Mouse (Mus musculus) kidney, adult 9 months (tissue): Measurements from ENCODE around the gene Nfib.

Source experiments
- DNase-seq: peaks from one replicate; pipeline ENCODE4 v3.0.0; 2022

Nfib gene

DNA sequence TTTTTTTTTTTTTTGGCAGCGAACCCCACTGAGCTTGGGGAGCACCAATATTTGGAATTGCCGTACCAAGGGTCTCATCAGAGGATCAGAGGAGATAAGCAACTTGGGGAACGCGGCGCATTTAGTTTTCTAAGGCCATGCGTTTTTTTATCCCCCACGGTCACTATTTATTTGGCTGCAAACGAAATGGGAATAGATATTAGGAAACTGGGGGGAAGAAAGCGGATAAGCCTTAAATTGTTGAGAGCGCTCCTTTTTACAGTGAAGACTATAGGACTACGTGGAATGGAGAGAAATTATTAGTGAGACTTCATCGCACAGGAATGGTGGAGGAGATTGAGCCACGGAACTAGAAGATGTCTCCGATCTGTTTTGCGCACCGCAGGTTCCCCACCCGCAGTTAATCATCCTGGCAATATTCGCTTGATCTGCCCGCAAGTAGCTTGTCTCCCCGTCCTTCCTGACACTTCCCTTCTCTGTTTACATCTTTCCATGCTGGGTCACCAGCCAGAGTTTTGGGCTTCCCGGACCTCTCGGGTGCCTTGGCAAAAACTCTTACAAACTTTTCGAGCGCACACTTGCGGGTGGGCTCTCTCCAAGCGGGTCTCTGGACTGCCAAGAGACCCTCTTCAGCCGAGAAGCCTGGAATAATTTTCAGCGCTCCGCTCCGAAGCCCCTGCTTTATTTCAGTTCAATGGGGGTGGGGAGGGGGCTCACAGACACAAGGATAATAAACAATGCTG is 167.3 kb downstream of the Nfib start:
- DNase-seq: peak; percentile 27

DNA sequence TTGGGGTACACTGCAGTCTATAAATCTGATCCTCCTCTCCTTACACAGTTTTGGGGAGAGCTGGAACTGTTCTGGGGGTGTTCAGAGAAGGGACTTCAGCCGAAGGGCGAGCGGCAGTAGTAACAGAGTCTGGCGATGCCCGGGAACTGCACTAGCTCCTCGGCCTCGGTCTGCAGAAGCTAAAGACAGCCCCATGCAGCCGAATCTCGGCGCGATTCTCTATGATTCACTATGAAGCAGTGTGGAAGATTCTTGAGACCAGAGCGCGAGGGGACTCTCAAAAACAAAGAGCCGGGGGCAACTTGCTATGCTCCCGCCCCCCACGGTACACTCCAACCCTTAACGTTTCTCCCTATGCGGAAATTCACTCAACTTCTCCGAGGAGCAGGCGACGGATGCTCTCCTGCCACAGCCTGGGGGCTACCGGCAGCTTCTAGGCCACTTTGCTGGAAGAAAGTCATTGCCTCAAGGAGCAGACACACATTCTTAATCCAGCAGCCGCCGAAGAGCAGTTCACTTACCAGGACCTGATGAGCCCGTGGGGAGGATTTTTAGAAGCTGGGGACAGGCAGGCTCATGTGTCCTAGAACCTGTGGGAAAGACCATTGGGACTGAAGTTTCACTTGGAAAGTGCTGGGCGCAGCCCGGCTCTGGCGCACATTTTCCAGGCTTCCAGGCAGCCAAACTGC is 168.1 kb downstream of the Nfib start:
- peak; percentile 42 for DNase-seq

DNA sequence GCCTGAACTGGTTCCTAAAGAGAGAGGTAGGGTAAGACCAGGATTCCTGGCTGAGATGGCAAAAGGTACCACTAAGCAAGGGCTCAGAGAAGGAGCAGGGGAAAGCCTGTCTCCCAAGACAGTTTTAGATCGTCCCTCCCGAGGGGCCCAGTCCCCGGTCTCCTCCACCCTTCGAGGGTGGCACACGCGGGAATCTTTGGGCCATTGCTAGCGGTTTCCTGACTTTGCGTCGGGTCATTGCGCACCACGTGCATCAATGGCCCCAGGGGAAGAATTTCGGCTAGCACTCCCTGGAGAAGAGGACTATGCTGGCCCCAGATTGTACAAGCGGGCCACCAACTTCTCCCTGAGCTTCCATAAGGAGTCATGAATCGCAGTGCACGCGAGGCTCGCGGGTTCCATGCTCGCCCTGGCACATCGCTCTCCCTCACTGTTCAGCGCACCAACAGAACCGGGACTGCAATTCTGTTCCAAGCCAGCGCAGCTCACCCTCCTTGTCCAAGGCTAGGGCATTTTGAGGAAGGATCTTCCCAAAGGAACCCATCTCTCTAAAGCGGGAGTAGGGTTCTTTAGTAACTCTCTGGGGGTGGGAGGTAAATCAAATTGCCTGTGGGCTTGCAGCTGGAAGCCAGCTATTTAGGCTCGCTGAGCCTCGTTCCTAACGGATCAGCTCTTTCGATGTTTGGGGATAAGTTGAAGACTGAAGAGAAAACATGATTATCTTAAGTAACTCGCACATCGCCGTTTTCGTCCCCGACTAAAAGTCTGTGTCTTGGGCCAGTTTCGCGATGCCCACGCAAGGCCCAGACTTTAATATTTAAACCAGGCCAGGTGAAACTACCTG is 168.9 kb downstream of the Nfib start:
- DNase-seq: peak; percentile 16

DNA sequence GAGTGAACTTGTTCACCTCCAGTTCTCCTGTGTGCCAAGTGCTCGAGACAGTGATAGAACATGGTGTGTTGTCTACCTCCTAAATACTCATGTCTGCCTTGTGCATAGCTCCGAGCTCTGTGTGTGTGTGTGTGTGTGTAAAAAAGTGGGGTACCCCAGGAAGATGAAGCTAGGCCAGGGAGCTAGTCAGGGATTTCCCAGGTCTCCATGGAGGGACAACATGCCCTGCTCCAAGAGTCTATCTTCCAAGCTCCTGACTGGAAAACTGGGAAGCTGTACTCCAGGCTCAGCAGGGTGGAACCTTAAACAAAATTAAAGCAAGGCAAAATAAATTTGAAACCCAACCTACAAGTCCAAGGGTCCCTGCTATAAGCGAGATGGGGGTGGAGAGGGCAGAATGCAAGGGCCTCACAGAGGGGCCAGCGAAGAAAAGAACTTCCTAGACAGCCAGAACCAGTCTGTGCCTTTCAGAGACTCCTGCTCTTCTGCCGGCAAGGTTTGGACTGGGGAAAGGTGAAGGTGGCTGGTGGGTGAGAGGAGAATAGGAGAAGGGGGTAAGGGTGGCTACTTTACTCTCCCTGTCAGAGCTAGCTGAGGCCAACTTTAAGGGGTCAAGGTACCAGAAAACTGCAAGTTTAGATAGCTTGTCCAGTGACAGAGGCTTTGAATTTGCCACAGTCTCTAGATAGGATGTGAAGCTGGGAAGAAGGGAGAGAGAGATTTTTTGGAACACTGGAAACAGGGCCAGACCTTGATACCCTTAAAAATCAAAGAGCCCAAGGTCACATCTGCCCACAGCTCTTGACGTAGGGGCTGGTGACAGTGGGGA is 169.7 kb downstream of the Nfib start:
- no peak for DNase-seq

- DNase-seq: no peak
These were observed 172.3 kb downstream of the Nfib start for GRCm38 (mm10) chr4:82533231-82533630.

DNA sequence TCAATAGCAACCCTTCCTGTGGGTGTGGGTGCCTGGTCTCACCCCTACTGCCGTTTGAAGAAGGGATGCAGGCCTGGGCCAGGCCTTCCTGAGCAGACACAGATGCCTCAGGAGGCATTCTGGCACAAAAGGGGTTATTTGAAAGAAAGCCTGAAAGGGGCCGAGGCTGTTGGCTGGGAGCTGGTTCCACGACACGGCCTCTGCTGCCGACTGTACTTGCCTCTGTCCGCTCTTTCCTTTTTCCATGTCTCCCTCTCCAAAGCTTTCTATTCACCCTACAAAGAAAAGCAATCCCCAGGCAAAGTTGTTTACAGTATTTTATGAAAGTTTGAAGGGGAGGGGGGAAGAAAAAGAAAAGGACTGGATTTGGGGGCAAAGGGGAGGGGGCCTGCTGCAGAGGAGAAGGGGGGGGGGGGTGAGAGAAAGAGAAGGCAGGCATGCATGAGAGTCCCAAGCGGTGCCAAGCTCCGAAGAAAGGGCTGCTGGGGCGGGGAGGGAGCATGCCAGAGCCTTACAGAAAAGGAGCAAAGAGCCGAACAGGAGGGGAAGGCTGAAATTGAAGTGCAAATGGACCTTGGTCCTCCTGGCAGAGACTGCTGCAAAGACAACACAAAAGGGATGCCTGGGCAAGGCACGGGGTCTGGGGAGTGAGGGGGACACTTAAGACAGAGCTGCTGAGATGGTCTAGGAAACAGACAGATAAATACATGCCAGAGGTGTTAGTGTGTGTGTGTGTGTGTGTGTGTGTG is 172.9 kb downstream of the Nfib start:
- peak; percentile 62 for DNase-seq

GRCm38 (mm10) chr4:82531977-82532376 is 173.6 kb downstream of the Nfib start:
- no peak for DNase-seq

DNA sequence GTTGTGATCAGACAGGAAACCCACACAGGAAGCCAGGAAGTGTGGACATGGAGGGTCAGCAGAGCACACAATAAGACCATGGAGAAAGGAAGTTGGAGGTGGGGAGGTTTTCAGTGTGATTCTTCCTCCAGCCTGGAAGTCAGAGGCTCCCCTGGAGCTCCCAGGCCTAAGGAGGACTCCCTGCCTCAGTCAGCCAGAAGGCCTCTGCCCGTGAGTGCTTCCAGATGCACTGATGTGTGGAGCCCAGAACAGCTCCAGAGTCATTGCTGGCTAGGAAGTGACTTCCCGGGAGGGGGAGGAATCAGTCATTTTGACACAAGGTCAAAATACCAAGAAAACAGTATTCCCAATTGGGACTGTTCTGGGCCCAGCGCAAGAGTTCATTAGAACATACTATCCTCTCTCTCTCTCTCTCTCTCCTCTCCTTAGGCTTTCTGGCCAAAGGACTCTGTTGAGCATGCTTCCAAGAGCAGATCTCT is 174.6 kb downstream of the Nfib start:
- peak; percentile 60 for DNase-seq

DNA sequence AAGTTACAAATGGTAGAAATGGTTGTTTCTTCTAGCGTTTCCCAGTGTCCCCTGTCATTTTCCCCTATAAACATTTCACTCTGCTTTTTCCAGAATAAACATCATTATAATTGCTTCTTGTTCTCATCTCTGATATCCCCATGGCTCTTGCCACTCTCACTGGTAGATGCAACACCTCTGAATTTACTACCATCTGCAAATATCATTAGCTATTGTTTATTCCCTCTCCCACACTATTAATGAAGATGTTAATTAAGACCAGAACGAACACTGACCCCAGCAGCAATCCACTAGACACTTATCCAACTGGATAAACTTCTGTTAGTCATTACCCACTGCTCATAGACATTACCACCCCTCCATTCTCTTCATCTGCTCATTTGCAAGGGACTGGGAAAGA is 176.6 kb downstream of the Nfib start:
- DNase-seq: no peak

DNA sequence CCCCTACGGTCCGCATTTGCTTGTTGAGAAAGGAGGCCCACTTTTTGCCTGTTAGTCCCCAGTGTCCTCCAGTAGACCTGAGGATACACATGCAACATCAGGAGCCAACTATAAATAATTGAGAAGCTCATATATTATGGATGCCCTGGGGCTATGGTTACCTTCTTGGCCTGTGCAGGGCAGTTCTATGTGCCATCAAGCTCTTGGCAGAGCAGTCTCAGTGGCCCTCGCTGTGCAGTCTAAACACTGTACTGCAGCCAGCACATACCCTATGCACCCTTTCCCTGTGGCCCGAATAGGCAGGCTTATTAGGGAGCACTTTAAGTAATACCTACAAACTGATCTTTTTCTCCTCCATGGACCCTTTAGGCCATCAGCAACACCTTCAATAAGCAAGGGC is 185.6 kb downstream of the Nfib start:
- DNase-seq: no peak

DNA sequence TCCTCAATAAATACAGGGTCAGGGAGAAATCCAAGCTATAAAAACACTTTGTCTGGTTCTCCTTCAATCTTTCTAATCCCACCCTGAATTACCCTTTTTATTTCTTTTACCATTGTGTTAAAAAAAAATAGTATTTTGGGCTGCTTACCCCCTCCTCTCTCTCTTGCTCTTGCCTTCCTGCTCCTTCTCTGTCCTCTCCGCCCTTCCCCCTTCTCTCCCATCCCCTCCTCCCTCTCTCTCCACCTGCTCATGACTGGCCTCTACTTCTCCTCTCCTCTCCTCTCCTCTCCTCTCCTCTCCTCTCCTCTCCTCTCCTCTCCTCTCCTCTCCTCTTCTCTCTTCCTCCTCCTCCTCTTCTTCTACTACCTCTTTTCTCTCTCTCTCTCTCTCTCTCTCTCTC is 187.4 kb downstream of the Nfib start:
- no peak for DNase-seq

DNA sequence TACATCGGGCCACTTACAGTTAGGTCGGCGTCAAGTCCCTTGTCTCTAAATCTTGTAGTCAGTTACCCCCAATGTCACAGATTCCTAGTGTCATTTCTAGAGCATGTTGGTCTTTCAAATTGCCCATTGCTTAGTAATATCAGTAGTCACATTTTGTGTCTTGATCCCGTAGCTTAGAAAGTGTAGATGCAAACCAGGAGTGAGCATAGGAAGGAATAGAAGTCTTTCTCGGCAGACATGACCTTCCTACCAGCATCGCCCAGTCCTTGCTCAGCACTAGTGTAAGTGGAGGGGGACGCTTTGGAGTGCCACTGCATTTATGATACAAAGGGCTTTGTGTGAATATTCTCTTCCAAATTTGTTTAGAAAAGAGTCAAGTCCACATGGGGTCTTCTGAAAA is 188.2 kb downstream of the Nfib start:
- no peak for DNase-seq

GRCm38 (mm10) chr4:82516211-82516795 is 189.2 kb downstream of the Nfib start:
- DNase-seq: no peak

GRCm38 (mm10) chr4:82514921-82515320 is 190.6 kb downstream of the Nfib start:
- no peak for DNase-seq

- no peak for DNase-seq
These were observed 191.2 kb downstream of the Nfib start for GRCm38 (mm10) chr4:82514373-82514772.

GRCm38 (mm10) chr4:82513426-82513750 is 192.2 kb downstream of the Nfib start:
- DNase-seq: no peak

DNA sequence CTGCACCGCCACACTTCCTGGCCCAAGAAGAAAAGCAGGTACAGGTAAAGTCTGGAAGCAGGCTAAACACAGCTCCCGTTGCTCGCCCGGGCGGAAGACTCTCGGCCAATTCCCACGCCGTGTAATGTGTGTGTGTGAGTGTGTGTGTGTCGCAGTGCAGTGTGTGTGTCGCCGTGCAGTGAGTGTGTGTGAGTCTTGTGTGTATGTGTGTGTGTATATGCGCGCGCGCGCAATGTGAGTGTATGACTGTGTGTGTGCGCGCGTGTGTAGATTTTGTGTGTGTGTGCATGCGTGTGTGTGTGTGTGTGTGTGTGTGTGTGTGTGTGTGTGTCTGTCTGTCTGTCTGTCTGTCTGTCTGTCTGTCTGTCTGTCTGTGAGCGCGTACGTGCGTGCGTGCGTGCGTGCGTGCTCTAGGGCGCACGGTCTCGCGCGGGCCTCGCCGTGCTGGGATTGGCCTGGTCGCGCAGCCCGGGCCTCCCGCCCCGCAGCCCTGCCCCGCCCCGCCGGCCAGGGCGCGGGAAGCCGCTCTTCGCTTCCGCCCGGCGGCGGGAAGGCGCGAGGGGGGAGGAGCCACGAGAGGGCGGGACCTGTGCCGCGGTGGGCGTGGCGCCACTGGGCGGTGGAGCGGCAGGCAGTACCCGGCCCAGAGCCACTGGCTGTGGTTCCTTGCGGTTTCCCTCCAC is 192.7 kb downstream of the Nfib start:
- peak; percentile 98 for DNase-seq

DNA sequence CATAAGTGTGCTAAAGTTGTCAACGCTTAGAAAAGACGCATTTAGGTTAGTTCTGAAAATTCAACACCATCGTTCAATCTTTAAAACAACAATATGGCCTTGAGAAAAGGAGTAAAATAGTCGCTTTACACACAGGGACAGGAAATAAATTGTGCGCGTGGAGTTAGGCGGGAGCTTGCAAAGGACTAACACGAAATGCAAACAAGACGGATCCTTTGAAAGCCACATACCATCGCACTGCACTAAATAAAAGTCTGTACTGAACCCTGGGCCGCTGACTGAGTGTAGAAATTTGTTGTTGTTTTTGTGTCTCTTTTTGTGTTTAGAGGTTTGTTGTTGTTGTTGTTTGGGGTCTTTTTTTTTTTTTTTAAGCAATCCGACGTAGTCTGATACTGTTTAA is 193.2 kb downstream of the Nfib start:
- peak; percentile 36 for DNase-seq

GRCm38 (mm10) chr4:82511524-82511923 is 194.0 kb downstream of the Nfib start:
- peak; percentile 88 for DNase-seq

- peak; percentile 72 for DNase-seq
These were observed 194.5 kb downstream of the Nfib start for GRCm38 (mm10) chr4:82511001-82511513.

- DNase-seq: peak; percentile 44
These were observed 195.8 kb downstream of the Nfib start for GRCm38 (mm10) chr4:82509771-82510170.
